Mouse (Mus musculus) small intestine, adult 2 months (tissue): ENCODE results near the gene Tepp. TPM values are rescaled to one million over a fixed set of nuclear protein-coding genes. Genes with fewer than 3 reads are reported as not detected.

Experiments
- H3K27ac ChIP-seq: fragments of 200-500 bp; 2 replicates; pipeline ENCODE4 v1.5.1; 2012; ENCODE audit warnings: low read depth, low read length, control low read depth, inconsistent platforms; ENCODE audit not compliant: insufficient read depth
- H3K27me3 ChIP-seq: fragments of 200-500 bp; 2 replicates; pipeline ENCODE4 v1.6.1; 2012; ENCODE audit warnings: mild to moderate bottlenecking, moderate library complexity, low read length, inconsistent platforms; ENCODE audit not compliant: control insufficient read depth, insufficient read depth
- H3K36me3 ChIP-seq: fragments of 200-500 bp; 2 replicates; pipeline ENCODE4 v1.6.1; 2012; ENCODE audit warnings: mild to moderate bottlenecking, low read length, control low read depth, inconsistent platforms; ENCODE audit not compliant: control insufficient read depth, insufficient read depth
- H3K4me1 ChIP-seq: fragments of 200-500 bp; 2 replicates; pipeline ENCODE4 v1.6.1; 2012; ENCODE audit warnings: low read length, inconsistent platforms, mixed read lengths; ENCODE audit not compliant: control insufficient read depth, insufficient read depth, insufficient read length
- H3K4me3 ChIP-seq: fragments of 200-500 bp; 2 replicates; pipeline ENCODE4 v1.5.1; 2012; ENCODE audit warnings: low read depth, mild to moderate bottlenecking, control low read depth, inconsistent platforms, low read length, moderate library complexity
- CTCF ChIP-seq: fragments of 200-500 bp; IDR thresholded peaks from 2 replicates; pipeline ENCODE4 v1.5.1; 2012; ENCODE audit warnings: low read depth, mild to moderate bottlenecking, control low read depth, inconsistent platforms, low read length, moderate library complexity, mixed read lengths; ENCODE audit not compliant: insufficient replicate concordance, insufficient read length; ENCODE audit errors: extremely low read depth
- POLR2A ChIP-seq: fragments of 200-500 bp; IDR thresholded peaks from 2 replicates; pipeline ENCODE4 v1.6.1; 2012; ENCODE audit warnings: low read depth, mild to moderate bottlenecking, control low read depth, inconsistent platforms, low read length, moderate library complexity
- WGBS: fragments of 180-500 bp; shearing (Covaris S2); methylation state at CpG from one replicate; pipeline ENCODE4 v1.1.7; 2018; 5-methylcytosine and 5-hydroxymethylcytosine counted together
- polyA plus RNA-seq: library from polyadenylated mRNA; depleted of rRNA; stranded (reverse); fragments of >200 nt; gene quantifications from 2 replicates; pipeline ENCODE4 v1.2.3, GENCODE M21; 2012; rRNA removed

Tepp gene
- polyA plus RNA-seq, 1 experiment = not detected

DNA sequence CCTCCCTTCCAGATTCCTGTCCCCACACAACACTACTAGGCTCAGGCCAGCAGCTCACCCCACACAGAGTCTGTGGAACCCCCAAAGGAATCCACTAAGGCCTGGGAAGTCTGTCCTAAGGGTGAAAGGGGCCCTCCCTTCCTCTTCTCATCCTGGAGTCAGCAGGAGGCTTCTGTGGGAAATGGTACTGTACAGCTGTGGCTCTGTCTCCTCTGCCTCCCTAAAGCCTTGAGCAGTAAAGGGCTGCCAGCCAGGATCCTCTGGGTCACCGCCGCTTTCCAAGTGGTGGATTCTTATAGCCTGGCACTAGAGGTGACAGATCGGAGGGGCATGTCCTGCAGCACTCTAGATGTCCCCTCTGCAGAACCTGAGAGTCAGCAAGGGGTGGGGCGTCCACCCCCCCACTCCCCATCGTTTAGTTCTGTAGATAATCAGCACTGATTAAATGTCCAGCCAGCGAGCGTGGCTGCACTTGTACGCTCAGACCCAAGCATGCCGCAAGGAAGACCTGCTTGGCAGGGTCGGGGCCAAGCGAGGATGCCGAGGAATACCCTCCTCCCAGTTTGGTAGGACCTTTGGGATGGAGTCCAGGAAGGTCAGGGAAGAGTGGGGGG is 63.1 kb downstream of the Tepp start:
- H3K4me1 ChIP-seq = peaks cover 15% of the 10 kb centered on the region; the same call in 1 of the 2 replicates
- no peak overlapping the region for H3K4me3 ChIP-seq
- WGBS = 64% methylated on average over 12 of the region's 12 CpGs
- TF ChIP-seq CTCF = no peak
- TF ChIP-seq POLR2A = no peak
- H3K27ac ChIP-seq = no peak overlapping the region
- H3K36me3 ChIP-seq = no peaks in the 10 kb centered on the region; the same call in 1 of the 2 replicates
- H3K27me3 ChIP-seq = no peaks in the 10 kb centered on the region

DNA sequence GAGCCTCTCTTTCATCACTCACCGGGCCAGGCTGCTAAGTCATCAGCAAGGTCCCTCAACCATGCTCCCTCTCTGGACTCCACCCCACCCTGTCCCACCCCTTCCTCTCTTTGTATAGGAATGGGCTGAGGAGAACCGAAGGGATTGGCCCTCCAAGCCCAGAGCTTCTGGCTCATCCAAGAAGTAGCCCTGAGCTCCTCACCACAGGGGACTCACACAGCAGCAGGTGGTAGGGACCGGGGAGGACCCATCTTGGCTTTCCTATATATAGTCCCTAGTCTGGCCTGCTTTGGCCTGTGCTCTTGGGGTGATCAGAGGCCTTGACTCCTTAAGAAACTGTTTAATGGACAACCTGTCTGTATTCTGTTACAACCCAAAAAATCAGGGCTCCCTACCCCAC is 64.1 kb downstream of the Tepp start:
- Histone ChIP-seq H3K4me1 (peaks cover 15% of the 10 kb centered on the region; the same call in 1 of the 2 replicates), H3K27ac (no peak overlapping the region), H3K4me3 (no peak overlapping the region), H3K27me3 (no peaks in the 10 kb centered on the region), H3K36me3 (no peaks in the 10 kb centered on the region; the same call in 1 of the 2 replicates)
- WGBS = 79% methylated on average over 3 of the region's 3 CpGs
- TF ChIP-seq POLR2A (no peak), CTCF (no peak)

DNA sequence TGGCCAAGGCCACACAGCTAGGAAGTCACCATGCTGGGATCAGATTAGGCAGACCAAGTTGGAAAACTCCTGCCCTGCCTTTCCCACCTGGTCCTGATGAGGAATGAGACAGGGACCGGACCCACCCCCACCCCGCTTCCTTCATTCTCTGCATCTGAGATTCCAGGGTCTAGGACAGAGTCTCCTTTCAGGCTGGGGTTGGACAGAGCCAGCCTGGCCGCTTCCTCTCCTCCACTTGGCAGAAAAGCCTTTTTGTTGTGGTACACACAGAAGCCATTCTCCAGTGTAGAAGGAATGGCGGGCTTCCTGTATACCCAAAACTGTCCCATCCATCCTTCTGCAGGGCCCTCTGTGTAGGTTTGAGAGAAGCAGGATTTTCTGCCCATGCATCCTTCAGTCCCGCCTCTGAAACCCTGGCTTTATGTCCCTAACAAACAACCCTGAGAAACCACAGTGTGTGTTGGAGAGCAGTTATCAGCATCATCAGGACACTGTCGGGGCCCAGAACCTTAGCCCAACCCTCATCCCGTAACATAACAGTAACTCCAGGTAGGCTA is 65.1 kb downstream of the Tepp start:
- peaks cover 15% of the 10 kb centered on the region; the same call in 1 of the 2 replicates for H3K4me1 ChIP-seq
- H3K36me3 ChIP-seq = no peaks in the 10 kb centered on the region; the same call in 1 of the 2 replicates
- no peaks in the 10 kb centered on the region for H3K27me3 ChIP-seq
- no peak overlapping the region for H3K27ac ChIP-seq
- H3K4me3 ChIP-seq = no peak overlapping the region
- TF ChIP-seq POLR2A (no peak), CTCF (no peak)
- WGBS = 75% methylated on average over 7 of the region's 7 CpGs

Other genes with a start within 250 kb of the Tepp start
- 7.9 and 17.7 TPM in 2 replicates for gene Katnb1, start 229.4 kb upstream of the Tepp start, polyA plus RNA-seq
- gene Kifc3, start 107.8 kb upstream of the Tepp start, polyA plus RNA-seq = 35.0 and 64.7 TPM in 2 replicates
- 0.13 and 0.15 TPM in 2 replicates for gene Cngb1, start 4.0 kb upstream of the Tepp start, polyA plus RNA-seq
- gene Zfp319, start 21.4 kb downstream of the Tepp start, polyA plus RNA-seq = 5.2 and 8.7 TPM in 2 replicates
- gene Usb1, start 21.7 kb downstream of the Tepp start, polyA plus RNA-seq = 13.4 and 21.2 TPM in 2 replicates
- 19.7 and 28.7 TPM in 2 replicates for gene Mmp15, start 41.7 kb downstream of the Tepp start, polyA plus RNA-seq
- 25.6 and 33.3 TPM in 2 replicates for gene Cfap20, start 124.3 kb downstream of the Tepp start, polyA plus RNA-seq
- 6.0 and 8.2 TPM in 2 replicates for gene Csnk2a2, start 179.5 kb downstream of the Tepp start, polyA plus RNA-seq
- not detected in 2 replicates for gene Ccdc113, start 223.5 kb downstream of the Tepp start, polyA plus RNA-seq